Mouse (Mus musculus) intestine, postnatal 0 days (tissue): ENCODE measurements around the gene Rere. TPM values are rescaled to one million over a fixed set of nuclear protein-coding genes. Genes with fewer than 3 reads are reported as not detected.
"Not testable (repeated sequence)": the region's sequence is repeated elsewhere in the genome, so short reads cannot be mapped to it uniquely, and the experiment has no call there.

Experiments used
- ATAC-seq: fragments of 200-750 bp; cut with Nextera tagmentation; 2 replicates; pipeline ENCODE4 v1.8.0; 2017; ENCODE audit warnings: mild to moderate bottlenecking, moderate TSS enrichment, moderate library complexity
- H3K27ac ChIP-seq: fragments of 300-500 bp; sonication (generic); 2 replicates; pipeline ENCODE4 v1.5.1; 2014; ENCODE audit warnings: mild to moderate bottlenecking, low read depth, low read length, moderate library complexity
- H3K27me3 ChIP-seq: fragments of 300-500 bp; sonication (generic); replicated peaks from 2 replicates; pipeline ENCODE4 v1.6.1; 2014; ENCODE audit warnings: low read length, mixed read lengths; ENCODE audit not compliant: control insufficient read depth, insufficient read depth
- H3K36me3 ChIP-seq: fragments of 300-500 bp; sonication (generic); 2 replicates; pipeline ENCODE4 v1.6.1; 2014; ENCODE audit warnings: mild to moderate bottlenecking, moderate library complexity; ENCODE audit not compliant: control insufficient read depth, insufficient read depth
- H3K4me1 ChIP-seq: fragments of 300-500 bp; sonication (generic); replicated peaks from 2 replicates; pipeline ENCODE4 v1.6.1; 2014; ENCODE audit warnings: antibody characterized with exemption, low read length, mixed read lengths; ENCODE audit not compliant: control insufficient read depth, insufficient read depth
- H3K4me2 ChIP-seq: fragments of 300-500 bp; sonication (generic); replicated peaks from 2 replicates; pipeline ENCODE4 v1.6.1; 2014; ENCODE audit warnings: low read depth, mild to moderate bottlenecking, moderate library complexity
- H3K4me3 ChIP-seq: fragments of 300-500 bp; sonication (generic); 2 replicates; pipeline ENCODE4 v1.5.1; 2014; ENCODE audit warnings: low read depth, low read length
- H3K9ac ChIP-seq: fragments of 300-500 bp; sonication (generic); 2 replicates; pipeline ENCODE4 v1.6.1; 2014; ENCODE audit warnings: mild to moderate bottlenecking, low read depth, low read length
- H3K9me3 ChIP-seq: fragments of 300-500 bp; sonication (generic); 2 replicates; pipeline ENCODE4 v1.6.1; 2016; ENCODE audit warnings: mixed run types; ENCODE audit not compliant: control insufficient read depth
- CTCF ChIP-seq: sonication (generic); IDR thresholded peaks from 2 replicates; pipeline ENCODE4 v1.5.1; 2016; ENCODE audit warnings: low read depth, mild to moderate bottlenecking, control low read depth, antibody characterized with exemption, moderate library complexity
- WGBS: fragments of 180-500 bp; shearing (Covaris S2); extraction: QIAGEN DNeasy Blood & Tissue Kit; methylation state at CpG from one replicate; pipeline ENCODE4 v1.1.7; 2014; 5-methylcytosine and 5-hydroxymethylcytosine counted together
- polyA plus RNA-seq: library from polyadenylated mRNA; unstranded; fragments of >200 nt; fragmentation: Nextera tagmentation; extraction: Ambion mirVana; gene quantifications from 2 replicates; pipeline ENCODE4 v1.2.1, GENCODE M21; 2015

Gene Rere
- polyA plus RNA-seq, 1 experiment from 2014 or later = 22.4 TPM

- Histone ChIP-seq H3K9ac (no peak overlapping the region), H3K9me3 (no peaks in the 10 kb centered on the region), H3K27me3 (no peaks in the 10 kb centered on the region), H3K4me2 (peak overlapping the region; percentile 46; the same call in 1 of the 2 replicates), H3K36me3 (peaks cover 8% of the 10 kb centered on the region), H3K27ac (peak overlapping the region; percentile 68), H3K4me3 (no peak overlapping the region), H3K4me1 (peaks cover 7% of the 10 kb centered on the region; the same call in 1 of the 2 replicates)
- no peak for TF ChIP-seq CTCF
- 61% methylated on average over 7 of the region's 7 CpGs for WGBS
- ATAC-seq = peak; percentile 35
Measured at GRCm38 (mm10) chr4:150544231-150544630, 262.8 kb downstream of the Rere start.

- 33% methylated on average over 10 of the region's 10 CpGs for WGBS
- H3K27ac ChIP-seq = peak overlapping the region; percentile 68
- peaks cover 9% of the 10 kb centered on the region for H3K36me3 ChIP-seq
- TF ChIP-seq CTCF = no peak
- H3K4me1 ChIP-seq = peaks cover 7% of the 10 kb centered on the region; the same call in 1 of the 2 replicates
- peak; percentile 89 for ATAC-seq
- no peak overlapping the region for H3K4me3 ChIP-seq
- no peaks in the 10 kb centered on the region for H3K27me3 ChIP-seq
- no peak overlapping the region for H3K9ac ChIP-seq
- no peaks in the 10 kb centered on the region for H3K9me3 ChIP-seq
- peak overlapping the region; percentile 46 for H3K4me2 ChIP-seq
Measured at GRCm38 (mm10) chr4:150544652-150545258, 263.3 kb downstream of the Rere start.

GRCm38 (mm10) chr4:150545775-150546174 lies 264.3 kb downstream of the Rere start:
- WGBS = 91% methylated on average over 7 of the region's 7 CpGs
- Histone ChIP-seq H3K4me1 (peaks cover 7% of the 10 kb centered on the region; the same call in 1 of the 2 replicates), H3K4me2 (no peak overlapping the region), H3K9ac (no peak overlapping the region), H3K27me3 (no peaks in the 10 kb centered on the region), H3K9me3 (no peaks in the 10 kb centered on the region), H3K27ac (no peak overlapping the region), H3K36me3 (peaks cover 15% of the 10 kb centered on the region), H3K4me3 (no peak overlapping the region)
- TF ChIP-seq CTCF = no peak
- no peak for ATAC-seq

DNA sequence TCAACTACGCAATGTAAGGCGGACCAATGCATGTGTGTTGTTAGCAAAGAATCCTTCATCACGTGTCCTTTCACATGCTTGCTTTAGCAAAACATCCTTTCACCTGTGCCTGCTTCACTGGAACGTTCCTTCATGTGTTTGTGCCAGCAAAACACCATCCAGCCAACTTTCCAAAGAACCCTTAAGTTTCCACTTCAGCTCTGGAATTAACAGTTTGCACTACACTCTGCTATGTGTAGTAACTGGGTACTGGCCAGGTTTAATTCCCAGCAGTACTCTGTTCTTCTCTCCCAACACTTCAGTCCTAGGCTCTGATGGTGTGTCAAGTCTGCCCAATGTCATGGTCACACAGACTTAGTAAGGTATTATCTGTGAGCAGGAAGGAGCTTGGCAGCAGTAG lies 264.9 kb downstream of the Rere start:
- H3K9me3 ChIP-seq, H3K27ac ChIP-seq, ATAC-seq, H3K4me2 ChIP-seq, H3K9ac ChIP-seq, H3K4me1 ChIP-seq, H3K27me3 ChIP-seq, H3K4me3 ChIP-seq: not testable (repeated sequence)
- H3K36me3 ChIP-seq = peaks cover 15% of the 10 kb centered on the region
- 94% methylated on average over 4 of the region's 4 CpGs for WGBS

- no peak for TF ChIP-seq CTCF
- H3K9ac ChIP-seq = no peak overlapping the region
- 66% methylated on average over 9 of the region's 9 CpGs for WGBS
- H3K27me3 ChIP-seq = no peaks in the 10 kb centered on the region
- no peak overlapping the region for H3K4me3 ChIP-seq
- H3K4me2 ChIP-seq = no peak overlapping the region
- H3K9me3 ChIP-seq = no peaks in the 10 kb centered on the region
- peaks cover 4% of the 10 kb centered on the region; the same call in 1 of the 2 replicates for H3K4me1 ChIP-seq
- ATAC-seq = no peak; the same call in 1 of the 2 replicates
- H3K27ac ChIP-seq = no peak overlapping the region
- H3K36me3 ChIP-seq = peaks cover 15% of the 10 kb centered on the region; the same call in 1 of the 2 replicates
Measured at GRCm38 (mm10) chr4:150549393-150549792, 267.9 kb downstream of the Rere start.

- no peak for TF ChIP-seq CTCF
- peaks cover 15% of the 10 kb centered on the region; the same call in 1 of the 2 replicates for H3K36me3 ChIP-seq
- H3K27ac ChIP-seq = no peak overlapping the region
- no peak overlapping the region for H3K4me2 ChIP-seq
- H3K4me1 ChIP-seq = no peaks in the 10 kb centered on the region
- ATAC-seq = no peak
- H3K9me3 ChIP-seq = no peaks in the 10 kb centered on the region
- H3K9ac ChIP-seq = no peak overlapping the region
- H3K27me3 ChIP-seq = no peaks in the 10 kb centered on the region
- 83% methylated on average over 12 of the region's 12 CpGs for WGBS
- H3K4me3 ChIP-seq = no peak overlapping the region
Measured at GRCm38 (mm10) chr4:150549989-150550716, 268.7 kb downstream of the Rere start.
